Mouse (Mus musculus) ovary, adult 2 months (tissue): Measurements from ENCODE around the gene Dbn1. TPM values are rescaled to one million over a fixed set of nuclear protein-coding genes. Genes with fewer than 3 reads are reported as not detected.

Experiments used
- polyA plus RNA-seq: library from polyadenylated mRNA; depleted of rRNA; stranded (reverse); fragments of >200 nt; gene quantifications from 2 replicates; pipeline ENCODE4 v1.2.3, GENCODE M21; 2012; rRNA removed

Gene Dbn1
- 121 and 140 TPM in 2 replicates for polyA plus RNA-seq

GRCm38 (mm10) chr13:55487578-55488498, at the start of gene Dbn1:
Gene Dbn1 (minus strand): TSS chr13:55488111.

GRCm38 (mm10) chr13:55536194-55537175, 48.6 kb upstream of the Dbn1 start, which contains the start of gene Ddx41:
Gene Ddx41 (minus strand): TSS chr13:55536658.

DNA sequence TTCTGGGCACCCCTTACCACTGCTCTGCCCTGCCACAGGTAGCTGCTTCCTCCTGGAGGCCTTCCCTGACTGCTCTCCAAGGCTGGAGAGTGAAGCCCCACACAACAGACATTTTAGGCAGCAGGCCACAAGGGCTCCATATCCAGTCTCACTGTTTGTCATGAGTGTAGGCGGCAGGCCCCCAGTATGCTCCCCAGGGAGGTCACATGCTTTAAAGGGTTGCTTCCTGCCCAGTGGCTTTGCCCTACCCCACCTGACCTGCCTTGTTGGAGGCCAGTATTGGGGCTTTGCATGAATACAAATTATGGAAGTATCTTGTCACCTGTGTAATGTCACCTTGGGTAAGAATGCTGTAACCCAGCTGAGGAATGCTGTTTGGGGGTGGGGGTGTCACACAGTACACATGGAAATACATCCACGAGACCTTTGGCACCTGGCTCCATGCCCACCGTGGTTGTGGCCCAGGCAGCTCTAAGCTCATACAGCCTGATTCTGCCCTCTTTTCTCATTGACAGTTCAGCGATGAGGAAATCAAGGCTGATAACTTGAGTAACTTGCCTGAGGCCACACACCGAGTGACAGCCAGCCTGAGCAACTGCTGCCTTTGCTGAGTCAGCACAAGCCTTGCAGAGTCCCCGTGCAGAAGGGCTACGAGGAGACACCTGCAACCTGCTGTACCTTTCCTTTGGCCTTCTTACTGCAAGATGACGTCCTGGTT, 41.4 kb upstream of the Dbn1 start, which contains the start of gene Dok3:
Dok3 (minus strand) TSS at position 99 of the 718 bp plus-strand sequence.

DNA sequence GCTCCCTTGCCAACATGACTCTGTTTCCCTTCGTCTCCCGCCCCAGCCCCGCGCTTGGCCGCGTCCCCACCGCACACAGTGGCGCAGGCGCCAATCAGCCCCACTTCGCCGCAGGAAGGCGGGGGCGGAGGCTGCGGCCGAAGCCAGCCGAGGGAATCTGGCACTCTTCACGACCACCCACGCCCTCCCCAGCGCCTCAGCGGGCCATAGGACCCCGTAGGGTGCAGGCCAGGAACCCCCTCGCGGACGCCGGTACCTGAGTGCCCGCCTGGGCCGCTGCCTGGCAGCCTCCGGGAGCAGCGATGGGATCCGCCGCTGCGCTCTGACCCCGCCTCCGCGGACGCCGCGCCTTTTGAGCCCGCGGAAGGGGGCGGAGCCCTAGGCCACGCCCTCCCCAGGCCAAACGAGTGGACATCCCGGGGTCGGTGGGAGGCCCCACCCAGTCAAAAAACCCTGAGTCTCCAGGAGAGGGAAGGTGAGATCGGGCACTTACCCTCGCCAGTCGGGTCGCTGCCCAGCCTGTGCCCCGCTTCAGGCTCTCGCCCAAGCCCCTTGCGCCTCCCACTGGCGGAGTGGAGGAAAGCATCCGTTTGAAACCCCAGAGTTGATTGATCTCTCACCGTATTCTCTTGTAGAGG, 25.3 kb upstream of the Dbn1 start, which contains the start of gene Pdlim7:
Pdlim7 (minus strand) TSS at position 566 of the 638 bp plus-strand sequence.

DNA sequence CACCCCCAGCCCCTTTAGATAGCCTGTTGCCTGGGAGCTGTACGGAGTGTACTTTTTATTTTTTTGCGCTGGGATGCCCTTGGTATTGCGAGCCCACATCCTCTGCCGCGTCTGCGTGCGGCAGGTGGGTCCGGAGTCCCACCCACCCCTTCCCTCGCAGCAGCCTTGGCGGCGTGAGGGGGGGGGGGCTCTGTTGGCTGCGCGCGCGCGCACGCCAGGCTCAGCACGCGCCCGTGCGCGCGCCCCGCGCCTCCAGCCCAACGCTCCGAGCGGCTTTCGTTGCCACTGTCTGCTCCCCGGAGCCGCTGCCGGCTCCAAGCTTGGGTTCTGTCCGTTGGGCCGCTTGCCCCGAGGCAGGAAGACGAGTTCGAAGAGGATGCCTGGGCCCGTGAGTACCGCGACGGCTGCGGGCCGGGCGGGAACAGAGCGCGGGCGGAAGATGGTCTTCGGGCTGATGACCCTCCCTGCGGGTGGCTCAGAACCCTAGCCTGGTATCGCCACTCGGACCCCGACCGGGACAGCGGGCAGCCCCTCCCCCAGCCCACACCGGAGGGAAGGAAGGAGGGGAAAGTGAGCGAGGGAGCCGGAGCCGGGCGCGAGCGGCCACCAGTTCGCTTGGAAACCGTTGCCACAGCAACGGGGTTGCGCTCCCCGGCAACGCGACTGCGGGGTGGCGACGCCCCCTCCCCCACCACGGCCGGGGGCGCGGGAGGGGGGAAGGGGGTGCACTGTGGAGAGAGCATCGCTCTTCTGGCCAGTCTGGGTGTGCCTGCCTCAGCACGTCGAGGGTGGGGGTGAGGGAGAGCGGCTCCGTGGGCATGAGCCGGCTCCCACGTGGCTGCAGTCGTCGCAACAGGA, 23.7 kb downstream of the Dbn1 start, which contains the start of gene Prr7:
Prr7 (plus strand) TSS at position 241 of the 858 bp plus-strand sequence.

GRCm38 (mm10) chr13:55444937-55445315, 43.0 kb downstream of the Dbn1 start, which contains the start of gene Grk6:
Gene Grk6 (plus strand): TSS chr13:55445072.

GRCm38 (mm10) chr13:55426613-55427012, 61.3 kb downstream of the Dbn1 start, which contains the start of gene F12:
Gene F12 (minus strand): TSS chr13:55426793.

Other genes starting within 250 kb of the Dbn1 start
- 323 and 337 TPM in 2 replicates for gene Prelid1, start 167.6 kb downstream of the Dbn1 start, polyA plus RNA-seq
- gene Rab24, start 166.2 kb downstream of the Dbn1 start, polyA plus RNA-seq: 90.5 and 92.6 TPM in 2 replicates
- 16.3 and 21.3 TPM in 2 replicates for gene Mxd3, start 158.3 kb downstream of the Dbn1 start, polyA plus RNA-seq
- 133 and 142 TPM in 2 replicates for gene Lman2, start 125.3 kb downstream of the Dbn1 start, polyA plus RNA-seq
- 2.6 and 3.3 TPM in 2 replicates for gene Rgs14, start 118.4 kb downstream of the Dbn1 start, polyA plus RNA-seq
- 0.08 and 0.53 TPM in 2 replicates for gene Slc34a1, start 89.9 kb downstream of the Dbn1 start, polyA plus RNA-seq
- not detected in 2 replicates for gene Pfn3, start 72.9 kb downstream of the Dbn1 start, polyA plus RNA-seq
- gene F12, start 61.3 kb downstream of the Dbn1 start, polyA plus RNA-seq: 0.23 and 1.3 TPM in 2 replicates
- 61.2 and 61.5 TPM in 2 replicates for gene Grk6, start 43.0 kb downstream of the Dbn1 start, polyA plus RNA-seq
- 39.3 and 64.5 TPM in 2 replicates for gene Prr7, start 23.8 kb downstream of the Dbn1 start, polyA plus RNA-seq
- 253 and 269 TPM in 2 replicates for gene Pdlim7, start 25.6 kb upstream of the Dbn1 start, polyA plus RNA-seq
- gene Dok3, start 41.2 kb upstream of the Dbn1 start, polyA plus RNA-seq: 12.2 and 13.5 TPM in 2 replicates
- 110 and 147 TPM in 2 replicates for gene Ddx41, start 48.5 kb upstream of the Dbn1 start, polyA plus RNA-seq
- 118 and 137 TPM in 2 replicates for gene Fam193b, start 83.0 kb upstream of the Dbn1 start, polyA plus RNA-seq
- gene Tmed9, start 85.6 kb upstream of the Dbn1 start, polyA plus RNA-seq: 90.5 and 90.9 TPM in 2 replicates
- 29.8 and 32.7 TPM in 2 replicates for gene B4galt7, start 111.8 kb upstream of the Dbn1 start, polyA plus RNA-seq
- 17.4 and 18.4 TPM in 2 replicates for gene Caml, start 134.9 kb upstream of the Dbn1 start, polyA plus RNA-seq
- 9.0 and 9.2 TPM in 2 replicates for gene Ddx46, start 146.9 kb upstream of the Dbn1 start, polyA plus RNA-seq
- gene B230219D22Rik, start 205.0 kb upstream of the Dbn1 start, polyA plus RNA-seq: 31.8 and 32.2 TPM in 2 replicates
- 66.8 and 69.7 TPM in 2 replicates for gene Txndc15, start 226.5 kb upstream of the Dbn1 start, polyA plus RNA-seq
- 23.2 and 23.3 TPM in 2 replicates for gene Pcbd2, start 239.3 kb upstream of the Dbn1 start, polyA plus RNA-seq